Mouse (Mus musculus): ENCODE measurements around the gene Ggn.
"Not testable (repeated sequence)": the region's sequence is repeated elsewhere in the genome, so short reads cannot be mapped to it uniquely, and the experiment has no call there.

The Ggn gene

GRCm38 (mm10) chr7:29170066-29170754 lies at the start of gene Ggn, which contains the start of gene Spred3:
Gene Ggn (plus strand): TSS chr7:29170210.
Gene Spred3 (minus strand): TSS chr7:29170411.
- peak; percentile 68 to 74 for DNase-seq (ENCODE audit: low spot score in 2 of 2)

GRCm38 (mm10) chr7:29122821-29123220 lies 47.2 kb upstream of the Ggn start:
- no peak for DNase-seq (ENCODE audit: low spot score in 2 of 2)

- DNase-seq (ENCODE audit: low spot score in 2 of 2), result no peak
Measured at GRCm38 (mm10) chr7:29123531-29124358, 46.3 kb upstream of the Ggn start.

GRCm38 (mm10) chr7:29124970-29125369 lies 45.0 kb upstream of the Ggn start, which contains the start of gene Ryr1:
Gene Ryr1 (minus strand): TSS chr7:29125179.
- DNase-seq (ENCODE audit: low spot score in 2 of 2), result no peak

GRCm38 (mm10) chr7:29126173-29126915 lies 43.7 kb upstream of the Ggn start:
- no peak for DNase-seq (ENCODE audit: low spot score in 2 of 2)

GRCm38 (mm10) chr7:29128725-29129124 lies 41.3 kb upstream of the Ggn start:
- no peak for DNase-seq (ENCODE audit: low spot score in 2 of 2)

GRCm38 (mm10) chr7:29134230-29134629 lies 35.8 kb upstream of the Ggn start:
- no peak for DNase-seq (ENCODE audit: low spot score in 2 of 2)

GRCm38 (mm10) chr7:29134693-29135386 lies 35.2 kb upstream of the Ggn start, which contains the start of gene Rasgrp4:
Gene Rasgrp4 (plus strand): TSS chr7:29134851.
- peak; percentile 50 to 58 for DNase-seq (ENCODE audit: low spot score in 2 of 2)

- no peak for DNase-seq (ENCODE audit: low spot score in 2 of 2)
Measured at GRCm38 (mm10) chr7:29137429-29137828, 32.6 kb upstream of the Ggn start.

- not testable (repeated sequence) for DNase-seq (ENCODE audit: low spot score in 2 of 2)
Measured at GRCm38 (mm10) chr7:29139237-29139636, 30.8 kb upstream of the Ggn start.

GRCm38 (mm10) chr7:29141416-29141815 lies 28.6 kb upstream of the Ggn start:
- DNase-seq (ENCODE audit: low spot score in 2 of 2), result no peak

GRCm38 (mm10) chr7:29144006-29144405 lies 26.0 kb upstream of the Ggn start:
- DNase-seq (ENCODE audit: low spot score in 2 of 2), result no peak

GRCm38 (mm10) chr7:29146625-29147367 lies 23.2 kb upstream of the Ggn start:
- DNase-seq (ENCODE audit: low spot score in 2 of 2), result no peak

GRCm38 (mm10) chr7:29148771-29149170 lies 21.2 kb upstream of the Ggn start:
- DNase-seq (ENCODE audit: low spot score in 2 of 2), result no peak

GRCm38 (mm10) chr7:29151486-29151885 lies 18.5 kb upstream of the Ggn start:
- no peak for DNase-seq (ENCODE audit: low spot score in 2 of 2)

- no peak for DNase-seq (ENCODE audit: low spot score in 2 of 2)
Measured at GRCm38 (mm10) chr7:29154018-29154720, 15.8 kb upstream of the Ggn start.

- DNase-seq (ENCODE audit: low spot score in 2 of 2), result peak; percentile 92 to 93
Measured at GRCm38 (mm10) chr7:29155196-29155837, 14.7 kb upstream of the Ggn start.

- peak; percentile 90 to 91 for DNase-seq (ENCODE audit: low spot score in 2 of 2)
Measured at GRCm38 (mm10) chr7:29155838-29156782, 13.9 kb upstream of the Ggn start, which contains the start of gene Fam98c. Gene Fam98c (minus strand): TSS chr7:29156234.
